9 mouse cellular contexts compared by ENCODE assay signal in genomic region chr11:79003769-79004638, GRCm38 (mm10). TPM values are rescaled to one million over a fixed set of nuclear protein-coding genes. Genes with fewer than 3 reads are reported as not detected.
DNase-seq lines count a peak whose midpoint lies in the region; ATAC-seq and TF ChIP-seq lines count a peak whose summit lies in the region.
"Had no signal": no experiment of that assay in that cellular context is flagged by ENCODE, and none has a peak within 500 bp of the region (broad histone marks: within the 10 kb centered on the region; RNA-seq: fewer than 3 reads in every experiment).

No protein-coding gene starts in this region.

- TF ChIP-seq RAD21 in MEL (IDR thresholded peaks at IDR 0.05; ENCODE audit: low read depth, low read length): no peak

- H3K79me2 ChIP-seq in MEL (ENCODE audit: control insufficient read depth, insufficient read depth, low read length, poor library complexity): no peaks in the 10 kb centered on the region

- TF ChIP-seq CTCF in ES-Bruce4 (IDR thresholded peaks at IDR 0.05; ENCODE audit: low read depth, low read length) (no peak), MEL (IDR thresholded peaks at IDR 0.05 in 2 of 3, conservative IDR thresholded peaks at IDR 0.05 in 1 of 3; ENCODE audit: control insufficient read depth in 1 of 3, insufficient read depth in 1 of 3, low read depth in 2 of 3, low read length in 3 of 3, poor library complexity in 1 of 3, severe bottlenecking in 1 of 3) (no peak)
- no peak for TF ChIP-seq CTCF in liver, postnatal 0 days (IDR thresholded peaks at IDR 0.05; ENCODE audit: low read depth)

- TF ChIP-seq EP300 in ES-Bruce4 (IDR thresholded peaks at IDR 0.05; ENCODE audit: insufficient read depth, low read depth, low read length) (0 out of 2 replicates have a peak, but pooled peaks have one; percentile 17), MEL (IDR thresholded peaks at IDR 0.05; ENCODE audit: low read depth in 1 of 2, low read length in 2 of 2) (0 out of 4 replicates have a peak, but pooled peaks of 1 of the 2 experiments have one; percentile 25)
- no peak for TF ChIP-seq EP300 in liver, postnatal 0 days (IDR thresholded peaks at IDR 0.05; ENCODE audit: low read depth)

- peaks cover 21% of the 10 kb centered on the region for H3K4me1 ChIP-seq in heart, embryonic 15.5 days (replicated peaks)
- H3K4me1 ChIP-seq in ES-Bruce4 (ENCODE audit: control insufficient read depth, insufficient read depth, low read length): peaks cover 22% of the 10 kb centered on the region
- H3K4me1 ChIP-seq in MEL (ENCODE audit: control insufficient read depth in 1 of 2, insufficient read depth in 2 of 2, low read length in 2 of 2): peaks cover 61% of the 10 kb centered on the region in 2 experiments
- H3K4me1 ChIP-seq in liver, postnatal 0 days (ENCODE audit: insufficient read depth): peaks cover 36% of the 10 kb centered on the region
- H3K4me1 ChIP-seq in neural tube, embryonic 15.5 days: no peaks in the 10 kb centered on the region

- no peak for DNase-seq in heart, postnatal 36 days
- DNase-seq in MEL (ENCODE audit: low read depth, low spot score): peak; percentile 55
- DNase-seq in liver, postnatal 0 days: peak; percentile 14
- no peak for DNase-seq in cerebellum, adult 11-12 months

- H3K27ac ChIP-seq in heart, embryonic 15.5 days: peak overlapping the region; percentile 83
- H3K27ac ChIP-seq in ES-Bruce4 (ENCODE audit: insufficient read depth, low read length) (peak overlapping the region; percentile 97), MEL (ENCODE audit: control insufficient read depth, low read depth, low read length) (peak overlapping the region; percentile 90)
- peak overlapping the region; percentile 82 for H3K27ac ChIP-seq in liver, postnatal 0 days (ENCODE audit: low read depth)
- H3K27ac ChIP-seq in neural tube, embryonic 15.5 days (replicated peaks): no peak overlapping the region
- H3K27ac ChIP-seq: hindbrain, postnatal 0 days had no signal

- H3K9ac ChIP-seq in heart, embryonic 15.5 days: no peak overlapping the region
- H3K9ac ChIP-seq in ES-Bruce4 (ENCODE audit: low read depth, poor library complexity, severe bottlenecking) (0 out of 2 replicates have a peak overlapping the region, but pooled peaks have one; percentile 29), MEL (ENCODE audit: control insufficient read depth, low read depth, low read length, poor library complexity, severe bottlenecking) (peak overlapping the region; percentile 36)
- no peak overlapping the region for H3K9ac ChIP-seq in liver, postnatal 0 days (replicated peaks)
- H3K9ac ChIP-seq in neural tube, embryonic 15.5 days (replicated peaks): no peak overlapping the region

- no peaks in the 10 kb centered on the region for H3K9me3 ChIP-seq in heart, embryonic 15.5 days (replicated peaks)
- H3K9me3 ChIP-seq in ES-Bruce4 (replicated peaks; ENCODE audit: control insufficient read depth, insufficient read depth, low read length, poor library complexity, severe bottlenecking): no peaks in the 10 kb centered on the region
- H3K9me3 ChIP-seq in MEL (replicated peaks; ENCODE audit: insufficient read depth, low read length): no peaks in the 10 kb centered on the region
- no peaks in the 10 kb centered on the region for H3K9me3 ChIP-seq in liver, postnatal 0 days (ENCODE audit: low read length)
- H3K9me3 ChIP-seq in neural tube, embryonic 15.5 days (replicated peaks): no peaks in the 10 kb centered on the region

- H3K4me3 ChIP-seq in heart, embryonic 15.5 days: no peak overlapping the region
- H3K4me3 ChIP-seq in ES-Bruce4 (ENCODE audit: low read depth, low read length) (no peak overlapping the region), MEL (ENCODE audit: control insufficient read depth in 1 of 2, insufficient read depth in 1 of 2, low read depth in 2 of 2, low read length in 2 of 2) (peak overlapping the region; percentile 5; a peak in 2 of 4 replicates)
- no peak overlapping the region for H3K4me3 ChIP-seq in liver, postnatal 0 days (ENCODE audit: low read depth, low read length)
- H3K4me3 ChIP-seq in neural tube, embryonic 15.5 days (replicated peaks): no peak overlapping the region
- H3K4me3 ChIP-seq: erythroblast, embryonic 14.5 days had no signal

- intact Hi-C loops in heart, postnatal 36 days (cut with DNase I): loop anchor here (2.0 kb wide), 1 partner anchor 19 kb away; the partner anchor contains the start of gene Lgals9

- no peak for ATAC-seq in heart, embryonic 15.5 days (replicated peaks; ENCODE audit: insufficient number of reproducible peaks, insufficient read depth, low FRiP score, low read depth)
- no peak for ATAC-seq in liver, postnatal 0 days
- ATAC-seq in neural tube, embryonic 15.5 days (ENCODE audit: low FRiP score): no peak
- ATAC-seq: hindbrain, postnatal 0 days had no signal

- no peak overlapping the region for H3K4me2 ChIP-seq in heart, embryonic 15.5 days
- H3K4me2 ChIP-seq in liver, postnatal 0 days (ENCODE audit: low read depth, low read length): 0 out of 2 replicates have a peak overlapping the region, but pooled peaks have one; percentile 20
- no peak overlapping the region for H3K4me2 ChIP-seq in neural tube, embryonic 15.5 days

- no peak for TF ChIP-seq POLR2A in ES-Bruce4 (IDR thresholded peaks at IDR 0.05; ENCODE audit: insufficient read depth, low read length)
- TF ChIP-seq POLR2A in MEL (IDR thresholded peaks at IDR 0.05; ENCODE audit: control insufficient read depth in 1 of 2, insufficient read depth in 1 of 2, low read depth in 1 of 2, low read length in 2 of 2, poor library complexity in 1 of 2): 0 out of 4 replicates have a peak, but pooled peaks of 1 of the 2 experiments have one; percentile 7

- no peaks in the 10 kb centered on the region for H3K27me3 ChIP-seq in heart, embryonic 15.5 days
- H3K27me3 ChIP-seq in ES-Bruce4 (ENCODE audit: control insufficient read depth, insufficient read depth, low read length, poor library complexity, severe bottlenecking): no peaks in the 10 kb centered on the region
- no peaks in the 10 kb centered on the region for H3K27me3 ChIP-seq in MEL (ENCODE audit: control insufficient read depth in 1 of 2, insufficient read depth in 2 of 2, low read length in 2 of 2)
- H3K27me3 ChIP-seq in liver, postnatal 0 days (ENCODE audit: insufficient read depth, low read length): no peaks in the 10 kb centered on the region
- H3K27me3 ChIP-seq in neural tube, embryonic 15.5 days (replicated peaks): no peaks in the 10 kb centered on the region

- WGBS in heart, embryonic 15.5 days: 65% methylated on average over 10 of the region's 10 CpGs
- WGBS in liver, postnatal 0 days (ENCODE audit: insufficient replicate concordance): 48% methylated on average over 10 of the region's 10 CpGs
- 83% methylated on average over 10 of the region's 10 CpGs for WGBS in neural tube, embryonic 15.5 days

- no peaks in the 10 kb centered on the region for H3K36me3 ChIP-seq in heart, embryonic 15.5 days
- H3K36me3 ChIP-seq in ES-Bruce4 (ENCODE audit: control insufficient read depth, insufficient read depth, low read length, poor library complexity, severe bottlenecking): no peaks in the 10 kb centered on the region
- peaks cover 0 to 60% of the 10 kb centered on the region in 2 experiments; a peak in 2 of 4 replicates for H3K36me3 ChIP-seq in MEL (ENCODE audit: control insufficient read depth in 1 of 2, insufficient read depth in 2 of 2, low read length in 2 of 2)
- H3K36me3 ChIP-seq in liver, postnatal 0 days (replicated peaks; ENCODE audit: insufficient read depth, low read length): no peaks in the 10 kb centered on the region
- no peaks in the 10 kb centered on the region for H3K36me3 ChIP-seq in neural tube, embryonic 15.5 days

TF ChIP-seq in MEL, 35 proteins besides CTCF, POLR2A, EP300 and RAD21:
- TF ChIP-seq MYC (IDR thresholded peaks at IDR 0.05; ENCODE audit: low read depth, low read length): peak; percentile 65; the same call in 1 of the 2 replicates
- TF ChIP-seq MYB (IDR thresholded peaks at IDR 0.05; ENCODE audit: low read depth, low read length): no peak
- TF ChIP-seq MXI1 (IDR thresholded peaks at IDR 0.05; ENCODE audit: low read depth, low read length): peak; percentile 57; the same call in 1 of the 2 replicates
- no peak for TF ChIP-seq MAFK (IDR thresholded peaks at IDR 0.05; ENCODE audit: borderline replicate concordance, low read depth, low read length)
- TF ChIP-seq MAZ (IDR thresholded peaks at IDR 0.05; ENCODE audit: low read depth, low read length): 0 out of 2 replicates have a peak, but pooled peaks have one; percentile 32
- TF ChIP-seq TAL1 (IDR thresholded peaks at IDR 0.05; ENCODE audit: low read length): no peak
- peak; percentile 59 for TF ChIP-seq TCF12 (IDR thresholded peaks at IDR 0.05; ENCODE audit: low read depth, low read length)
- 0 out of 2 replicates have a peak, but pooled peaks have one; percentile 37 for TF ChIP-seq MAX (IDR thresholded peaks at IDR 0.05; ENCODE audit: low read length)
- TF ChIP-seq RCOR1 (IDR thresholded peaks at IDR 0.05; ENCODE audit: low read depth, low read length): 0 out of 2 replicates have a peak, but pooled peaks have one; percentile 7
- peak; percentile 68; the same call in 1 of the 2 replicates for TF ChIP-seq ETS1 (IDR thresholded peaks at IDR 0.05; ENCODE audit: low read depth, low read length)

RNA-seq across cellular contexts. Expression of gene Lgals9, which starts 19.3 kb away (rescaled TPM):
- polyA plus RNA-seq in heart, embryonic 15.5 days (2015; fragmentation: Nextera tagmentation; extraction: Ambion mirVana): 54.4 and 86.9 TPM in 2 replicates
- total RNA-seq in heart, postnatal 36 days (2021): 10 to 100 TPM; 24.7 to 32.5 TPM
- polyA plus RNA-seq in ES-Bruce4 (2011; ENCODE audit: insufficient read depth, insufficient read length, low read depth, missing spikeins) (8.8 and 10.7 TPM in 2 replicates), MEL (2012; ENCODE audit: insufficient read depth in 1 of 2, insufficient read length in 2 of 2, low read depth in 1 of 2, low replicate concordance in 2 of 2, missing spikeins in 1 of 2) (100 to 1,000 TPM; 228 to 287 TPM)
- 160 and 184 TPM in 2 replicates for total RNA-seq in MEL (2012; rRNA removed)
- 361 and 373 TPM in 2 replicates for polyA plus RNA-seq in liver, postnatal 0 days (2015; fragmentation: Nextera tagmentation; extraction: Ambion mirVana)
- 18.3 and 67.6 TPM in 2 replicates for polyA plus RNA-seq in neural tube, embryonic 15.5 days (2015; fragmentation: Nextera tagmentation; extraction: Ambion mirVana)

Comparison
In these comparisons a context has a peak if more than half of its experiments do, and no peak if none do; other contexts are left out.
1. H3K4me3 ChIP-seq: peak in MEL (2 of 2); none in heart, embryonic 15.5 days (single experiment), ES-Bruce4 (single experiment), liver, postnatal 0 days (single experiment) and neural tube, embryonic 15.5 days (single experiment).
2. H3K9ac ChIP-seq: peak in ES-Bruce4 (single experiment) and MEL (single experiment); none in heart, embryonic 15.5 days (single experiment), liver, postnatal 0 days (single experiment) and neural tube, embryonic 15.5 days (single experiment).
3. DNase-seq: peak in MEL (single experiment) and liver, postnatal 0 days (single experiment); none in heart, postnatal 36 days (0 of 2) and cerebellum, adult 11-12 months (single experiment).